Mouse (Mus musculus) liver, embryonic 18 days (tissue): ENCODE data around the gene Gm3099. TPM values are rescaled to one million over a fixed set of nuclear protein-coding genes. Genes with fewer than 3 reads are reported as not detected.

Experiments used
- polyA plus RNA-seq: library from polyadenylated mRNA; depleted of rRNA; stranded (reverse); fragments of >200 nt; gene quantifications from 2 replicates; pipeline ENCODE4 v1.2.3, GENCODE M21; 2012; rRNA removed

Gene Gm3099
- polyA plus RNA-seq: not detected in 2 replicates

DNA sequence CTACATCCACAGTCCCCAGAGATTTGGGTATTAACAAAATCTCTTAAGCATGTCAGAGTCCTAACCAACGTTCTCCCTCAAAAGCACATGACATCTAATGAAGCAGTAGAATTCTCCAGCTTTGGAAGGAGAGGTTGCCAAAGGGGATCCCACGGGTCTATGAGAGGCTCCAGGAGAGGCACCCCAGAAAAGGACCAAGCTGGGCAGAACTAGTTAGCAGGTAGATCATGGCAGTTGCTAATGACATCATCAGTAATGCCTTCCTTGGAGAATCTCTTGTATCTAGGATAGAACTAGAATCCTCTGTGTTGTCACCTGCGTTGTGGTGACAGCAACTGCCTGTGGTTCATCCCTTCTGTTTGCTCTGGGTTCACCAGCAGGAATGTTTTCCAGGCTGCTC is at the start of gene Gm3099:
Gene Gm3099 (plus strand): TSS at position 301 of the 400 bp plus-strand sequence.

DNA sequence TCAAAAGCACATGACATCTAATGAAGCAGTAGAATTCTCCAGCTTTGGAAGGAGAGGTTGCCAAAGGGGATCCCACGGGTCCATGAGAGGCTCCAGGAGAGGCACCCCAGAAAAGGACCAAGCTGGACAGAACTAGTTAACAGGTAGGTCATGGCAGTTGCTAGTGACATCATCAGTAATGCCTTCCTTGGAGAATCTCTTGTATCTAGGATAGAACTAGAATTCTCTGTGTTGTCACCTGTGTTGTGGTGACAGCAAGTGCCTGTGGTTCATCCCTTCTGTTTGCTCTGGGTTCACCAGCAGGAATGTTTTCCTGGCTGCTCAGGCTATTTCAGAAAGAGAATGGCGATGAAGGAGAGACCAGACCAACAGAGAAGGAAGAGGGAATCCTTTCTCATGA is 34.9 kb upstream of the Gm3099 start, which contains the start of gene Gm3095:
Gene Gm3095 (plus strand): TSS at position 301 of the 400 bp plus-strand sequence.

DNA sequence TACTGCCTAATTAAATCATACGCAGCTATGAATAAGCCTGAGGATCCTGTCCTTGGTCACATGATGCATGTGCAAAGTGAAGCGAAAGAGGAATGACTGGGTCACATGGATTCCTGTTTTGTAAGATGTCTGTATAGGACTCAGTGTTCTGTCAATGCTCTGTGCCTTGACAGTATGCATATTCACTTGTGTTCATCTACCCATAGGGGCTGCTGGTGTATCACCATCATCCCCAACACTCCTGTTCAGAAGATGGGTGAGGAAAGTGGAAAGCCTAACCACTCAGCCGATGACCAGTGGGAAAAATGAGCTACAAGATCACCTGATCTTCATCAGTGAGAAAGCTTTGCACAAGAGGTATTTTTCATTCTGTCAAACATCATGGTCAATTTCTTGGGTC is 25.4 kb downstream of the Gm3099 start, which contains the start of gene Gm5796:
Gene Gm5796 (plus strand): TSS at position 301 of the 400 bp plus-strand sequence.

Other genes with a start within 250 kb of the Gm3099 start
- not detected in 2 replicates for gene Gm3002, start 188.3 kb upstream of the Gm3099 start, polyA plus RNA-seq
- not detected in 2 replicates for gene Gm3033, start 152.1 kb upstream of the Gm3099 start, polyA plus RNA-seq
- not detected in 2 replicates for gene Gm2916, start 114.2 kb upstream of the Gm3099 start, polyA plus RNA-seq
- not detected in 2 replicates for gene Gm3029, start 66.6 kb upstream of the Gm3099 start, polyA plus RNA-seq
- gene Gm3095, start 34.8 kb upstream of the Gm3099 start, polyA plus RNA-seq: not detected in 2 replicates
- not detected in 2 replicates for gene Gm5796, start 25.5 kb downstream of the Gm3099 start, polyA plus RNA-seq
- gene Gm3115, start 85.7 kb downstream of the Gm3099 start, polyA plus RNA-seq: not detected in 2 replicates
- gene Gm8108, start 112.1 kb downstream of the Gm3099 start, polyA plus RNA-seq: 0.01 TPM in 1 of 2 replicates, not detected in the other
- gene Gm3127, start 166.6 kb downstream of the Gm3099 start, polyA plus RNA-seq: not detected in 2 replicates
- not detected in 2 replicates for gene Gm2974, start 184.2 kb downstream of the Gm3099 start, polyA plus RNA-seq